28 mouse cellular contexts compared by ENCODE assay signal in genomic region chr4:31410157-31410556, GRCm38 (mm10).
DNase-seq lines count a peak whose midpoint lies in the region; ATAC-seq and TF ChIP-seq lines count a peak whose summit lies in the region.
"Had no signal": no experiment of that assay in that cellular context is flagged by ENCODE, and none has a peak within 500 bp of the region (broad histone marks: within the 10 kb centered on the region; RNA-seq: fewer than 3 reads in every experiment).

No protein-coding gene starts in this region.

- no peaks in the 10 kb centered on the region for H3K27me3 ChIP-seq in forebrain, embryonic 16.5 days (replicated peaks; ENCODE audit: control insufficient read depth, insufficient read depth, low read length)
- no peaks in the 10 kb centered on the region for H3K27me3 ChIP-seq in forebrain, embryonic 10.5 days (ENCODE audit: poor library complexity, severe bottlenecking)
- no peaks in the 10 kb centered on the region for H3K27me3 ChIP-seq in midbrain, embryonic 11.5 days (ENCODE audit: control insufficient read depth, insufficient read depth, low read length)
- no peaks in the 10 kb centered on the region for H3K27me3 ChIP-seq in midbrain, postnatal 0 days (ENCODE audit: insufficient read depth, low read length)
- H3K27me3 ChIP-seq: embryonic facial prominence, embryonic 12.5 days; embryonic facial prominence, embryonic 15.5 days; heart, embryonic 12.5 days; heart, embryonic 15.5 days; hindbrain, embryonic 13.5 days; intestine, embryonic 15.5 days had no signal

- H3K4me1 ChIP-seq in forebrain, embryonic 16.5 days (replicated peaks; ENCODE audit: control insufficient read depth, insufficient read depth, low read length), result peaks cover 6% of the 10 kb centered on the region
- H3K4me1 ChIP-seq in forebrain, embryonic 10.5 days, result peaks cover 33% of the 10 kb centered on the region
- no peaks in the 10 kb centered on the region for H3K4me1 ChIP-seq in midbrain, embryonic 11.5 days (ENCODE audit: control insufficient read depth, insufficient read depth, low read length)
- H3K4me1 ChIP-seq in midbrain, postnatal 0 days (ENCODE audit: insufficient read depth, low read length), result no peaks in the 10 kb centered on the region
- H3K4me1 ChIP-seq: intestine, embryonic 15.5 days had no signal

- TF ChIP-seq POLR2A in brain, embryonic 14.5 days (IDR thresholded peaks at IDR 0.05; ENCODE audit: borderline replicate concordance, extremely low read depth, insufficient read depth, insufficient read length, poor library complexity, severe bottlenecking), result no peak

- H3K27ac ChIP-seq in forebrain, embryonic 16.5 days (ENCODE audit: low read length), result no peak overlapping the region
- H3K27ac ChIP-seq in forebrain, embryonic 10.5 days, result no peak overlapping the region
- H3K27ac ChIP-seq in midbrain, embryonic 11.5 days (ENCODE audit: low read depth, low read length), result no peak overlapping the region
- H3K27ac ChIP-seq in midbrain, postnatal 0 days (ENCODE audit: low read depth, low read length), result no peak overlapping the region
- H3K27ac ChIP-seq: embryonic facial prominence, embryonic 12.5 days; embryonic facial prominence, embryonic 15.5 days; heart, embryonic 15.5 days; hindbrain, embryonic 10.5 days; hindbrain, embryonic 13.5 days; intestine, embryonic 15.5 days had no signal

- H3K4me2 ChIP-seq in forebrain, embryonic 16.5 days (ENCODE audit: low read length), result no peak overlapping the region
- no peak overlapping the region for H3K4me2 ChIP-seq in midbrain, embryonic 11.5 days
- no peak overlapping the region for H3K4me2 ChIP-seq in midbrain, postnatal 0 days (ENCODE audit: low read depth, low read length, poor library complexity, severe bottlenecking)
- H3K4me2 ChIP-seq: embryonic facial prominence, embryonic 12.5 days; embryonic facial prominence, embryonic 15.5 days; heart, embryonic 12.5 days; heart, embryonic 15.5 days; hindbrain, embryonic 13.5 days; intestine, embryonic 15.5 days had no signal

- H3K9ac ChIP-seq in forebrain, embryonic 16.5 days (replicated peaks; ENCODE audit: low read depth, low read length), result no peak overlapping the region
- no peak overlapping the region for H3K9ac ChIP-seq in midbrain, embryonic 11.5 days (ENCODE audit: low read length)
- no peak overlapping the region for H3K9ac ChIP-seq in midbrain, postnatal 0 days (replicated peaks; ENCODE audit: low read length, poor library complexity, severe bottlenecking)
- H3K9ac ChIP-seq: embryonic facial prominence, embryonic 12.5 days; embryonic facial prominence, embryonic 15.5 days; heart, embryonic 12.5 days; heart, embryonic 15.5 days; hindbrain, embryonic 13.5 days; intestine, embryonic 15.5 days had no signal

- WGBS in forebrain, embryonic 16.5 days, result 49% methylated on average over 3 of the region's 3 CpGs
- 85% methylated on average over 3 of the region's 3 CpGs for WGBS in forebrain, embryonic 10.5 days
- WGBS in midbrain, embryonic 11.5 days, result 86% methylated on average over 3 of the region's 3 CpGs
- 75% methylated on average over 3 of the region's 3 CpGs for WGBS in midbrain, postnatal 0 days

- no peak overlapping the region for H3K4me3 ChIP-seq in forebrain, embryonic 16.5 days (replicated peaks; ENCODE audit: low read length)
- no peak overlapping the region for H3K4me3 ChIP-seq in forebrain, embryonic 10.5 days
- no peak overlapping the region for H3K4me3 ChIP-seq in midbrain, embryonic 11.5 days (ENCODE audit: low read depth, low read length)
- no peak overlapping the region for H3K4me3 ChIP-seq in midbrain, postnatal 0 days (ENCODE audit: low read depth, low read length)
- H3K4me3 ChIP-seq: embryonic facial prominence, embryonic 12.5 days; embryonic facial prominence, embryonic 15.5 days; heart, embryonic 12.5 days; heart, embryonic 15.5 days; hindbrain, embryonic 10.5 days; hindbrain, embryonic 13.5 days; intestine, embryonic 15.5 days had no signal

- no peaks in the 10 kb centered on the region for H3K9me3 ChIP-seq in forebrain, embryonic 16.5 days (ENCODE audit: control insufficient read depth, low read length)
- H3K9me3 ChIP-seq in forebrain, embryonic 10.5 days, result no peaks in the 10 kb centered on the region
- no peaks in the 10 kb centered on the region for H3K9me3 ChIP-seq in midbrain, embryonic 11.5 days (ENCODE audit: control insufficient read depth, low read length)
- H3K9me3 ChIP-seq in midbrain, postnatal 0 days (ENCODE audit: low read length), result no peaks in the 10 kb centered on the region
- H3K9me3 ChIP-seq: embryonic facial prominence, embryonic 12.5 days; embryonic facial prominence, embryonic 15.5 days; heart, embryonic 12.5 days; heart, embryonic 15.5 days; hindbrain, embryonic 10.5 days; hindbrain, embryonic 13.5 days; intestine, embryonic 15.5 days had no signal

- ATAC-seq in forebrain, embryonic 16.5 days, result peak; percentile 60; the same call in 1 of the 2 replicates
- ATAC-seq in midbrain, embryonic 11.5 days (ENCODE audit: low FRiP score), result no peak
- no peak for ATAC-seq in midbrain, postnatal 0 days (ENCODE audit: low FRiP score)
- ATAC-seq: activated CD4-positive, CD25-positive, alpha-beta regulatory T cell, adult 4 months; CD4-positive, CD25-positive, alpha-beta regulatory T cell, adult 4 months; hindbrain, embryonic 16.5 days; intestine, embryonic 15.5 days had no signal

- DNase-seq in forebrain, embryonic 10.5 days (ENCODE audit: extremely low spot score, low spot score), result no peak
- DNase-seq in midbrain, embryonic 11.5 days (ENCODE audit: low spot score, missing footprints), result peak; percentile 72
- DNase-seq in midbrain, postnatal 0 days (ENCODE audit: low spot score), result no peak
- peak; percentile 71 for DNase-seq in Muller cell, postnatal 12 days (ENCODE audit: inconsistent ontology term)
- peak; percentile 64 for DNase-seq in brain, embryonic 14.5 days (ENCODE audit: low read depth)
- no peak for DNase-seq in kidney, adult 18-20 months
- DNase-seq in adrenal gland, adult (ENCODE audit: inconsistent age in 2 of 2, low spot score in 1 of 2), result no peak
- DNase-seq: adrenal gland, postnatal 10 days; adrenal gland, postnatal 36 days; cerebellum, adult 11 months; cerebellum, adult 2 months; cerebellum, adult 9-11 months; cerebellum, postnatal 25 days; gastrocnemius, postnatal 10 days; gastrocnemius, postnatal 36 days; heart, postnatal 10 days; heart, postnatal 36 days had no signal

- no peaks in the 10 kb centered on the region for H3K36me3 ChIP-seq in forebrain, embryonic 16.5 days (ENCODE audit: control insufficient read depth, insufficient read depth)
- H3K36me3 ChIP-seq in forebrain, embryonic 10.5 days (replicated peaks), result no peaks in the 10 kb centered on the region
- no peaks in the 10 kb centered on the region for H3K36me3 ChIP-seq in midbrain, embryonic 11.5 days (ENCODE audit: control insufficient read depth, insufficient read depth, low read length)
- no peaks in the 10 kb centered on the region for H3K36me3 ChIP-seq in midbrain, postnatal 0 days (ENCODE audit: insufficient read depth, low read length)
- H3K36me3 ChIP-seq: embryonic facial prominence, embryonic 12.5 days; embryonic facial prominence, embryonic 15.5 days; heart, embryonic 12.5 days; heart, embryonic 15.5 days; hindbrain, embryonic 10.5 days; hindbrain, embryonic 13.5 days; intestine, embryonic 15.5 days had no signal

- TF ChIP-seq CTCF in midbrain, postnatal 0 days (IDR thresholded peaks at IDR 0.05), result no peak
- no peak for TF ChIP-seq CTCF in brain, embryonic 14.5 days (IDR thresholded peaks at IDR 0.05; ENCODE audit: borderline replicate concordance, extremely low read depth, insufficient read depth, insufficient read length)

Comparison
In these comparisons a context has a peak if more than half of its experiments do, and no peak if none do; other contexts are left out.
1. DNase-seq: peak in midbrain, embryonic 11.5 days (single experiment), Muller cell, postnatal 12 days (single experiment) and brain, embryonic 14.5 days (single experiment); none in forebrain, embryonic 10.5 days (single experiment), midbrain, postnatal 0 days (single experiment), kidney, adult 18-20 months (single experiment) and adrenal gland, adult (0 of 2).